Mouse (Mus musculus): ENCODE measurements around the gene Col19a1.

Col19a1 gene

GRCm38 (mm10) chr1:24226941-24227711 lies 360.1 kb downstream of the Col19a1 start:
- DNase-seq (ENCODE audit: low spot score in 2 of 2) = no peak

DNA sequence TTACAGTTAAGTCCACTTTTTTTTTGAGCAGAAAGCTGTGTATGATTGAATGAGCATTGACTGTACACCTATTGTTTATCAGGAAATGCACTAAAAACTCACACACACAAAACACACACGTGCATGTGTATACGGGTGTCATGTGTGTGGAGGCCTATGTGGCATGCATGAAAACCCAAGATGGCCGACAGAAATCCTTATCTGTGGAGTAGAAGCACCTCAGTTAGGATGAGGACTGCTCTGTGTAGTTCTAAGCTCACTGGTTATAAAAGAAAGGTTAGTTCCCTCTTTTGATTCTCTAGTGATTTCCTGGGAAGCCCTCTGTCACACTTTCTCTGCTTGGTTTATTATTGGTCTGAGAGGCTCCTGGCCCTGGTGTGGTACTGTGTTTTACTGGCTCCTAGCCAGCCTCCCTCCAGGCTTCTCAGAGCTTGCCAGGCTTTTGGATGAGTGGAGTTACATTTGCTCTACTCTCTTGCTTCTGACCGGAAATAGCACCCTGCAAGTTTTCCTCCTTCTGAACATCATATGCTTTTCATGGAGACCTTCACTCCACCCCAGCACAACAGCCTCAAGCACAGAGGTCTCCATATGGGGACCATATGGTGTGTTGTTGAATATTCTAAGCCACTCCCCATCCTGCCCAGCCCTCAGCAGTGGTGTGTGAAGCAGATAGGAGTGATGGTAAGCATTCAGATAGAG lies 361.3 kb downstream of the Col19a1 start:
- no peak for DNase-seq (ENCODE audit: low spot score in 2 of 2)

- DNase-seq (ENCODE audit: low spot score in 2 of 2) = no peak
These were observed 364.2 kb downstream of the Col19a1 start for GRCm38 (mm10) chr1:24222981-24223612.

DNA sequence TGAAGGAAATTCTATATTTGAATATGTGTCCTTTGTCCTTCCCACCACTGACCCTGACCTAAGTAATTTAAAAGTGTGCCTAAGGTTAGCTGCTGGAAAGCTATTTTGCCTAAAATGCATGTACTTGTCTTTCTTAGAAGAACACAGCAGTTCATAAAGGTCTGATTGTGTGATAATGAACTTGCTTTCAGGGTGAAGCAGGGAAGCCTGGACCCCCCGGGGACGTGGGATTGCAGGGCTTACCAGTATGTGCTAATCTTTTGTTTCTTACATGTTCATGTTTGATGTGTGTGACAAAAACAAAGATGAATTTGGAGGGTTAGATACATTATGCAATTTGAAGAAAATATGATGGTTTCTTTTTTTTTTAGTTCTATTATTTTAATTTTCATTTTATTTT lies 365.0 kb downstream of the Col19a1 start:
- no peak for DNase-seq (ENCODE audit: low spot score in 2 of 2)

GRCm38 (mm10) chr1:24219041-24219440 lies 368.2 kb downstream of the Col19a1 start:
- no peak for DNase-seq (ENCODE audit: low spot score in 2 of 2)

All from urinary bladder, postnatal 4 days (tissue).